Mouse (Mus musculus) embryonic facial prominence, embryonic 12.5 days (tissue): ENCODE results near the gene 9030612E09Rik. TPM values are rescaled to one million over a fixed set of nuclear protein-coding genes. Genes with fewer than 3 reads are reported as not detected.

Source experiments
- ATAC-seq: fragments of 200-750 bp; cut with Nextera tagmentation; 2 replicates; pipeline ENCODE4 v1.8.0; 2017; ENCODE audit not compliant: insufficient number of reproducible peaks, insufficient read depth, low FRiP score, low TSS enrichment
- H3K27ac ChIP-seq: fragments of 300-500 bp; sonication (generic); 2 replicates; pipeline ENCODE4 v1.5.1; 2016; ENCODE audit warnings: mild to moderate bottlenecking
- H3K27me3 ChIP-seq: fragments of 300-500 bp; sonication (generic); 2 replicates; pipeline ENCODE4 v1.6.1; 2016; ENCODE audit warnings: mild to moderate bottlenecking, moderate library complexity
- H3K36me3 ChIP-seq: fragments of 300-500 bp; sonication (generic); 2 replicates; pipeline ENCODE4 v1.6.1; 2016; ENCODE audit warnings: mild to moderate bottlenecking
- H3K4me1 ChIP-seq: fragments of 300-500 bp; sonication (generic); 2 replicates; pipeline ENCODE4 v1.6.1; 2016
- H3K4me2 ChIP-seq: fragments of 300-500 bp; sonication (generic); replicated peaks from 2 replicates; pipeline ENCODE4 v1.6.1; 2016; ENCODE audit warnings: mild to moderate bottlenecking, moderate library complexity
- H3K4me3 ChIP-seq: fragments of 300-500 bp; sonication (generic); 2 replicates; pipeline ENCODE4 v1.5.1; 2016; ENCODE audit warnings: mild to moderate bottlenecking
- H3K9ac ChIP-seq: fragments of 300-500 bp; sonication (generic); 2 replicates; pipeline ENCODE4 v1.6.1; 2016; ENCODE audit warnings: mild to moderate bottlenecking, moderate library complexity
- H3K9me3 ChIP-seq: fragments of 300-500 bp; sonication (generic); 2 replicates; pipeline ENCODE4 v1.6.1; 2016; ENCODE audit warnings: mild to moderate bottlenecking, moderate library complexity
- WGBS: fragments of 180-500 bp; shearing (Covaris S2); methylation state at CpG from one replicate; pipeline ENCODE4 v1.1.7; 2016; 5-methylcytosine and 5-hydroxymethylcytosine counted together
- polyA plus RNA-seq: library from polyadenylated mRNA; unstranded; fragments of >200 nt; fragmentation: Nextera tagmentation; extraction: Ambion mirVana; gene quantifications from 2 replicates; pipeline ENCODE4 v1.2.1, GENCODE M21; 2016

Gene 9030612E09Rik
- polyA plus RNA-seq, 1 experiment from 2014 or later: 2.1 TPM

GRCm38 (mm10) chr10:43166817-43167216 is 7.7 kb upstream of the 9030612E09Rik start:
- no peak overlapping the region for H3K9ac ChIP-seq
- H3K9me3 ChIP-seq: 0 out of 2 replicates have a peak, but pooled peaks cover 4% of the 10 kb centered on the region
- no peaks in the 10 kb centered on the region for H3K36me3 ChIP-seq
- H3K4me3 ChIP-seq: no peak overlapping the region
- H3K4me2 ChIP-seq: no peak overlapping the region
- H3K27ac ChIP-seq: no peak overlapping the region
- H3K27me3 ChIP-seq: no peaks in the 10 kb centered on the region
- no peak for ATAC-seq
- WGBS: 97% methylated on average over 3 of the region's 3 CpGs
- H3K4me1 ChIP-seq: peaks cover 11% of the 10 kb centered on the region

GRCm38 (mm10) chr10:43168847-43169246 is 5.7 kb upstream of the 9030612E09Rik start:
- no peaks in the 10 kb centered on the region for H3K9me3 ChIP-seq
- no peak overlapping the region for H3K4me2 ChIP-seq
- no peak for ATAC-seq
- H3K27ac ChIP-seq: no peak overlapping the region
- 73% methylated on average over 7 of the region's 7 CpGs for WGBS
- no peak overlapping the region for H3K4me3 ChIP-seq
- H3K4me1 ChIP-seq: peaks cover 11% of the 10 kb centered on the region
- H3K9ac ChIP-seq: no peak overlapping the region
- no peaks in the 10 kb centered on the region for H3K36me3 ChIP-seq
- no peaks in the 10 kb centered on the region for H3K27me3 ChIP-seq

GRCm38 (mm10) chr10:43171106-43171505 is 3.4 kb upstream of the 9030612E09Rik start:
- peaks cover 17% of the 10 kb centered on the region for H3K4me1 ChIP-seq
- H3K9ac ChIP-seq: peak overlapping the region; percentile 21; the same call in 1 of the 2 replicates
- WGBS: under 1% methylated on average over 8 of the region's 8 CpGs
- H3K27me3 ChIP-seq: no peaks in the 10 kb centered on the region; the same call in 1 of the 2 replicates
- H3K36me3 ChIP-seq: no peaks in the 10 kb centered on the region
- H3K9me3 ChIP-seq: no peaks in the 10 kb centered on the region
- H3K4me2 ChIP-seq: peak overlapping the region; percentile 84
- H3K27ac ChIP-seq: no peak overlapping the region
- peak overlapping the region; percentile 23 for H3K4me3 ChIP-seq
- ATAC-seq: 0 out of 2 replicates have a peak, but pooled peaks have one; percentile 17

- Histone ChIP-seq H3K9me3 (no peaks in the 10 kb centered on the region), H3K4me2 (peak overlapping the region; percentile 84), H3K9ac (no peak overlapping the region), H3K4me1 (peaks cover 17% of the 10 kb centered on the region), H3K36me3 (no peaks in the 10 kb centered on the region), H3K4me3 (peak overlapping the region; percentile 73), H3K27ac (0 out of 2 replicates have a peak overlapping the region, but pooled peaks have one; percentile 30), H3K27me3 (no peaks in the 10 kb centered on the region; the same call in 1 of the 2 replicates)
- 2% methylated on average over 7 of the region's 7 CpGs for WGBS
- no peak for ATAC-seq
Measured at GRCm38 (mm10) chr10:43172066-43172465, 2.4 kb upstream of the 9030612E09Rik start.

GRCm38 (mm10) chr10:43172554-43172953 is 1.9 kb upstream of the 9030612E09Rik start:
- WGBS: 2% methylated on average over 8 of the region's 8 CpGs
- Histone ChIP-seq H3K9ac (peak overlapping the region; percentile 88), H3K27me3 (no peaks in the 10 kb centered on the region; the same call in 1 of the 2 replicates), H3K27ac (peak overlapping the region; percentile 30; the same call in 1 of the 2 replicates), H3K4me2 (peak overlapping the region; percentile 84), H3K4me1 (peaks cover 17% of the 10 kb centered on the region), H3K9me3 (no peaks in the 10 kb centered on the region), H3K36me3 (no peaks in the 10 kb centered on the region), H3K4me3 (peak overlapping the region; percentile 73)
- ATAC-seq: no peak

GRCm38 (mm10) chr10:43173141-43173827 is 1.2 kb upstream of the 9030612E09Rik start:
- Histone ChIP-seq H3K9ac (peak overlapping the region; percentile 88), H3K27ac (peak overlapping the region; percentile 85), H3K36me3 (no peaks in the 10 kb centered on the region), H3K9me3 (no peaks in the 10 kb centered on the region), H3K4me1 (peaks cover 15% of the 10 kb centered on the region), H3K27me3 (no peaks in the 10 kb centered on the region; the same call in 1 of the 2 replicates), H3K4me3 (peak overlapping the region; percentile 73), H3K4me2 (peak overlapping the region; percentile 84)
- WGBS: under 1% methylated on average over 53 of the region's 53 CpGs
- peak; percentile 43; the same call in 1 of the 2 replicates for ATAC-seq

- no peaks in the 10 kb centered on the region for H3K9me3 ChIP-seq
- peaks cover 13% of the 10 kb centered on the region for H3K4me1 ChIP-seq
- WGBS: 2% methylated on average over 33 of the region's 38 CpGs
- H3K4me2 ChIP-seq: peak overlapping the region; percentile 84
- H3K9ac ChIP-seq: peak overlapping the region; percentile 88
- peak overlapping the region; percentile 85 for H3K27ac ChIP-seq
- no peaks in the 10 kb centered on the region; the same call in 1 of the 2 replicates for H3K27me3 ChIP-seq
- ATAC-seq: 0 out of 2 replicates have a peak, but pooled peaks have one; percentile 22
- H3K36me3 ChIP-seq: no peaks in the 10 kb centered on the region
- peak overlapping the region; percentile 73 for H3K4me3 ChIP-seq
Measured at GRCm38 (mm10) chr10:43173828-43174325, 627 bp upstream of the 9030612E09Rik start.

- Histone ChIP-seq H3K9me3 (no peaks in the 10 kb centered on the region), H3K4me3 (peak overlapping the region; percentile 73), H3K4me2 (peak overlapping the region; percentile 84), H3K36me3 (no peaks in the 10 kb centered on the region), H3K27ac (peak overlapping the region; percentile 85), H3K9ac (peak overlapping the region; percentile 88), H3K27me3 (peaks cover 4% of the 10 kb centered on the region; the same call in 1 of the 2 replicates), H3K4me1 (peaks cover 13% of the 10 kb centered on the region)
- under 1% methylated on average over 18 of the region's 18 CpGs for WGBS
- no peak for ATAC-seq
Measured at GRCm38 (mm10) chr10:43175156-43175601, 675 bp downstream of the 9030612E09Rik start.

- no peak overlapping the region for H3K4me3 ChIP-seq
- H3K27me3 ChIP-seq: 0 out of 2 replicates have a peak, but pooled peaks cover 4% of the 10 kb centered on the region
- ATAC-seq: no peak
- H3K27ac ChIP-seq: no peak overlapping the region
- no peaks in the 10 kb centered on the region for H3K9me3 ChIP-seq
- H3K4me2 ChIP-seq: no peak overlapping the region
- 58% methylated on average over 5 of the region's 5 CpGs for WGBS
- no peak overlapping the region for H3K9ac ChIP-seq
- H3K4me1 ChIP-seq: peaks cover 3% of the 10 kb centered on the region; the same call in 1 of the 2 replicates
- H3K36me3 ChIP-seq: no peaks in the 10 kb centered on the region
Measured at GRCm38 (mm10) chr10:43180313-43180912, 5.9 kb downstream of the 9030612E09Rik start.

- no peak overlapping the region for H3K4me2 ChIP-seq
- no peak overlapping the region for H3K9ac ChIP-seq
- no peaks in the 10 kb centered on the region for H3K36me3 ChIP-seq
- H3K4me3 ChIP-seq: no peak overlapping the region
- ATAC-seq: no peak
- no peaks in the 10 kb centered on the region for H3K4me1 ChIP-seq
- H3K9me3 ChIP-seq: no peaks in the 10 kb centered on the region
- WGBS: 91% methylated on average over 2 of the region's 2 CpGs
- no peaks in the 10 kb centered on the region for H3K27me3 ChIP-seq
- H3K27ac ChIP-seq: no peak overlapping the region
Measured at GRCm38 (mm10) chr10:43200206-43200605, 25.7 kb downstream of the 9030612E09Rik start.

- no peaks in the 10 kb centered on the region for H3K9me3 ChIP-seq
- H3K4me2 ChIP-seq: no peak overlapping the region
- 58% methylated on average over 3 of the region's 3 CpGs for WGBS
- no peaks in the 10 kb centered on the region for H3K36me3 ChIP-seq
- H3K4me1 ChIP-seq: no peaks in the 10 kb centered on the region
- no peak overlapping the region for H3K9ac ChIP-seq
- H3K27me3 ChIP-seq: no peaks in the 10 kb centered on the region
- H3K4me3 ChIP-seq: no peak overlapping the region
- no peak overlapping the region for H3K27ac ChIP-seq
- ATAC-seq: no peak
Measured at GRCm38 (mm10) chr10:43203865-43204264, 29.4 kb downstream of the 9030612E09Rik start.
